Mouse (Mus musculus) limb, embryonic 13.5 days (tissue): ENCODE measurements around the gene Fam229a. TPM values are rescaled to one million over a fixed set of nuclear protein-coding genes. Genes with fewer than 3 reads are reported as not detected.

Experiments
- polyA plus RNA-seq: library from polyadenylated mRNA; unstranded; fragments of >200 nt; fragmentation: Nextera tagmentation; extraction: Ambion mirVana; gene quantifications from 2 replicates; pipeline ENCODE4 v1.2.1, GENCODE M21; 2015

The Fam229a gene
- polyA plus RNA-seq, 1 experiment from 2014 or later: not detected

Other genes starting within 250 kb of the Fam229a start
- gene C77080, start 229.8 kb upstream of the Fam229a start, polyA plus RNA-seq: 6.1 and 7.9 TPM in 2 replicates
- 3.3 TPM in 2 replicates for gene Sync, start 203.6 kb upstream of the Fam229a start, polyA plus RNA-seq
- gene Rbbp4, start 155.8 kb upstream of the Fam229a start, polyA plus RNA-seq: 491 and 502 TPM in 2 replicates
- 43.4 and 44.0 TPM in 2 replicates for gene Zbtb8os, start 155.5 kb upstream of the Fam229a start, polyA plus RNA-seq
- gene Zbtb8a, start 113.1 kb upstream of the Fam229a start, polyA plus RNA-seq: 14.6 and 14.8 TPM in 2 replicates
- gene Zbtb8b, start 50.3 kb upstream of the Fam229a start, polyA plus RNA-seq: 1.9 TPM in 2 replicates
- gene Bsdc1, start 29.6 kb upstream of the Fam229a start, polyA plus RNA-seq: 27.9 and 30.3 TPM in 2 replicates
- gene Tssk3, start 168 bp upstream of the Fam229a start, polyA plus RNA-seq: not detected in 2 replicates
- 957 and 1,008 TPM in 2 replicates for gene Marcksl1, start 22.4 kb downstream of the Fam229a start, polyA plus RNA-seq
- gene Hdac1, start 51.5 kb downstream of the Fam229a start, polyA plus RNA-seq: 244 and 251 TPM in 2 replicates
- 11.1 and 12.1 TPM in 2 replicates for gene Lck, start 82.5 kb downstream of the Fam229a start, polyA plus RNA-seq
- gene Fam167b, start 87.4 kb downstream of the Fam229a start, polyA plus RNA-seq: 4.5 and 5.1 TPM in 2 replicates
- 285 and 288 TPM in 2 replicates for gene Eif3i, start 109.5 kb downstream of the Fam229a start, polyA plus RNA-seq
- gene Tmem234, start 109.5 kb downstream of the Fam229a start, polyA plus RNA-seq: 211 and 218 TPM in 2 replicates
- gene Dcdc2b, start 123.1 kb downstream of the Fam229a start, polyA plus RNA-seq: 1.7 and 2.3 TPM in 2 replicates
- 28.6 and 30.2 TPM in 2 replicates for gene Iqcc, start 127.9 kb downstream of the Fam229a start, polyA plus RNA-seq
- gene Ccdc28b, start 132.8 kb downstream of the Fam229a start, polyA plus RNA-seq: 48.5 and 51.7 TPM in 2 replicates
- 97.5 and 102 TPM in 2 replicates for gene Txlna, start 149.9 kb downstream of the Fam229a start, polyA plus RNA-seq
- gene Kpna6, start 181.6 kb downstream of the Fam229a start, polyA plus RNA-seq: 15.0 and 17.4 TPM in 2 replicates
- 14.4 and 16.1 TPM in 2 replicates for gene Tmem39b, start 205.6 kb downstream of the Fam229a start, polyA plus RNA-seq